Mouse (Mus musculus) midbrain, embryonic 12.5 days (tissue): ENCODE data around the gene Pdgfb. TPM values are rescaled to one million over a fixed set of nuclear protein-coding genes. Genes with fewer than 3 reads are reported as not detected.
A peak's percentile ranks its signal among the peaks of the same experiment; 100 is the strongest.

Source experiments
- ATAC-seq: fragments of 200-750 bp; cut with Nextera tagmentation; 2 replicates; pipeline ENCODE4 v1.8.0; 2017; ENCODE audit warnings: low read depth, moderate TSS enrichment, moderate library complexity; ENCODE audit not compliant: low FRiP score
- H3K27ac ChIP-seq: fragments of 300-500 bp; sonication (generic); replicated peaks from 2 replicates; pipeline ENCODE4 v1.5.1; 2016; ENCODE audit warnings: mild to moderate bottlenecking
- H3K27me3 ChIP-seq: fragments of 300-500 bp; sonication (generic); 2 replicates; pipeline ENCODE4 v1.6.1; 2016; ENCODE audit warnings: mild to moderate bottlenecking
- H3K36me3 ChIP-seq: fragments of 300-500 bp; sonication (generic); 2 replicates; pipeline ENCODE4 v1.6.1; 2016
- H3K4me1 ChIP-seq: fragments of 300-500 bp; sonication (generic); 2 replicates; pipeline ENCODE4 v1.6.1; 2016
- H3K4me2 ChIP-seq: fragments of 300-500 bp; sonication (generic); replicated peaks from 2 replicates; pipeline ENCODE4 v1.6.1; 2016; ENCODE audit warnings: mild to moderate bottlenecking, moderate library complexity
- H3K4me3 ChIP-seq: fragments of 300-500 bp; sonication (generic); 2 replicates; pipeline ENCODE4 v1.5.1; 2016; ENCODE audit warnings: mild to moderate bottlenecking
- H3K9ac ChIP-seq: fragments of 300-500 bp; sonication (generic); replicated peaks from 2 replicates; pipeline ENCODE4 v1.6.1; 2016; ENCODE audit warnings: mild to moderate bottlenecking, moderate library complexity
- H3K9me3 ChIP-seq: fragments of 300-500 bp; sonication (generic); 2 replicates; pipeline ENCODE4 v1.6.1; 2016; ENCODE audit warnings: mild to moderate bottlenecking
- WGBS: fragments of 180-500 bp; shearing (Covaris S2); methylation state at CpG from one replicate; pipeline ENCODE4 v1.1.7; 2016; 5-methylcytosine and 5-hydroxymethylcytosine counted together
- polyA plus RNA-seq: library from polyadenylated mRNA; unstranded; fragments of >200 nt; fragmentation: Nextera tagmentation; extraction: Ambion mirVana; gene quantifications from 2 replicates; pipeline ENCODE4 v1.2.1, GENCODE M21; 2016

The Pdgfb gene
- polyA plus RNA-seq, 1 experiment from 2014 or later, result 2.4 TPM

DNA sequence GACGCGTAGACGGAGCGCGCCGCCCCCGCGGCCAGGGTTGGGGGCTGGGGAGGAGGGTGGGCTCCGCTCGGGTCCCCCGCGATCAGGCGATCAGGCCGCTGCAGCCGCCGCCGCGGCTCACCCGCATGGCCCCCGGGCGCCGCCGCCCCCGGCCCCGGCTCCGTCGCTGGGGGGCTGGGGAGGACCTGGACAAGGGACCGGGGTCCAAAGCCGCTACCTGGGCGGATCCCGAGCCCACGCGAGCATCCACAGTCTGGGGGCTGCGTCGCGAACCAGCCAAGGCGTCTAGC is 801 bp downstream of the Pdgfb start:
- WGBS, result under 1% methylated on average over 31 of the region's 37 CpGs
- H3K4me2 ChIP-seq, result peak overlapping the region; percentile 74
- ATAC-seq, result no peak
- no peaks in the 10 kb centered on the region for H3K36me3 ChIP-seq
- peak overlapping the region; percentile 43 for H3K9ac ChIP-seq
- peaks cover 89% of the 10 kb centered on the region for H3K27me3 ChIP-seq
- H3K27ac ChIP-seq, result no peak overlapping the region
- no peaks in the 10 kb centered on the region for H3K9me3 ChIP-seq
- peak overlapping the region; percentile 49 for H3K4me3 ChIP-seq
- peaks cover 37% of the 10 kb centered on the region for H3K4me1 ChIP-seq

DNA sequence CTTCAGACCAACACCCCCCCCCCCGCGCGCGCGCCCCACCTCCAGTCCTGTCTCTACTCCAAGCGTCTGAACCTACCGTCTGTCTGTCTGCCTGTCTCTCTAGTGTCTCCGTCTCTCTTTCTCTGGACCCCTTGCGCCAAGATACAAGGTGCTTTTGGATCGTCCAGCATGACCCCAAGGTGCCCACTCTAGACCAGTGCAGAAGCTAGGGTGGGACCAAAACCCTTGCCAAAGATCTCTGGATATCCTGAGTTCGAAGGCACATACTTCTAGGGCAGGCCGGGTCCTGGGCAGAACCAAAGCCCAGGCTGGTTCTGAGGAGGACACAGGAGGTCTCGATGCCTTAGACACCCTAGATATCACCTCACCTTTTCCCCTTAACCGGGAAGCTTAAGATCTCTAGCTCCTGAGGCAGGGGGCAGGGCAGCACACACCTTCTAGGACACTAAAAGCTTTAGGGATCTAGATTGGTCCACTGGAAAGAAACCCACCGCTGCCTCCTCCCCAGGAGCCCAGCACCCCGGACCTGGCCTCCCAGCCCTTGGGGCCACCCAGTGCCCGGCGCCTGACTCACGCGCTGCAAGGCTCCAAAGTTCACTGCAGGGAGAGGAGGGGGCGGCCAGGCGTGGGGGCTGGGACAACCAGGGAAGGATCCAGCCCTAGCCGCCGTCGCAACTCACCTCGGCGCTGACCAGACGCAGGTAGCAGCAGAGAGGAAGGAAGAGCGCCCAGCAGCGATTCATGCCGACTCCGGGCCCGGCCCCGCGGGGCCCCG is 1.3 kb downstream of the Pdgfb start:
- ATAC-seq, result 0 out of 2 replicates have a peak, but pooled peaks have one; percentile 19
- H3K27ac ChIP-seq, result no peak overlapping the region
- peaks cover 37% of the 10 kb centered on the region for H3K4me1 ChIP-seq
- H3K27me3 ChIP-seq, result peaks cover 88% of the 10 kb centered on the region
- 4% methylated on average over 20 of the region's 36 CpGs for WGBS
- peak overlapping the region; percentile 49 for H3K4me3 ChIP-seq
- peak overlapping the region; percentile 50 for H3K9ac ChIP-seq
- H3K36me3 ChIP-seq, result no peaks in the 10 kb centered on the region
- peak overlapping the region; percentile 74 for H3K4me2 ChIP-seq
- no peaks in the 10 kb centered on the region for H3K9me3 ChIP-seq

DNA sequence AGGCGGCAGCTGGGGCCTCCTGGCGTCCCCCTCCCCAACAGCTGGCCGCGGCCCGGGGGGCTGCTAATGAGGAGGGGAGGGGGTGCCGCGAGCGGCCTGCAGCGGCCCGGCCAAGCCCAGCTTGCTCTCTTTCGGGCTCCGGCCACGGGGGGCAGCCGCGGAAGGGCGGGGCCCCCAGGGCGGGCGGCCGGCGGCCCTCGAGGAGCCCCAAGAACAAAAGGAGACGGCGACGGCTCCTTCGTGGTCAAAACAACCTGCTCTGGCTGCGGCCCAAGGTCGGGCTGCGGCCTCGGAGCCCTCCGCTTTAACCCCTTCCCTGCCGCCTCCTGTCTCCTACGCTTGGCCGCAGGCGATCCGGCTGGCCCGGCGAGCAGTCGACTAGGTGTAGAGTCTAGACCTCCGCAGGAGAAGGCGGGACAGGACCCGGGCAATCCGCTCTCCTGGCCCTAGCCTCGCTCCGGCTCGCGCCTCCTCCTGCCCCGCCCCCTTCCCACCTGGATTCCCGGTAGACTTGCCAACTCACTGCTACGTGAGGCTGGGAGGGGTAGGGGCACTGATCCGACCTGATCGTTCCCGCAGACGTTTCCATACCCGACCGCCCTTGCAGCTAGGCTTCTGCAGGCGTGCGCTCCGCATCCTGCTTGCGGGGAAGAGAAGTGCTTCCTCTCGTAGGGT is 2.1 kb downstream of the Pdgfb start:
- no peak overlapping the region for H3K27ac ChIP-seq
- H3K4me1 ChIP-seq, result peaks cover 37% of the 10 kb centered on the region
- H3K9ac ChIP-seq, result peak overlapping the region; percentile 50
- H3K4me2 ChIP-seq, result peak overlapping the region; percentile 74
- H3K4me3 ChIP-seq, result peak overlapping the region; percentile 49
- peak; percentile 58 for ATAC-seq
- under 1% methylated on average over 48 of the region's 60 CpGs for WGBS
- H3K9me3 ChIP-seq, result no peaks in the 10 kb centered on the region
- peaks cover 82% of the 10 kb centered on the region for H3K27me3 ChIP-seq
- H3K36me3 ChIP-seq, result no peaks in the 10 kb centered on the region

GRCm38 (mm10) chr15:80011778-80012526 is 2.8 kb downstream of the Pdgfb start:
- Histone ChIP-seq H3K4me2 (peak overlapping the region; percentile 74), H3K27me3 (peaks cover 76% of the 10 kb centered on the region), H3K9me3 (no peaks in the 10 kb centered on the region), H3K4me3 (peak overlapping the region; percentile 49), H3K4me1 (peaks cover 37% of the 10 kb centered on the region), H3K27ac (no peak overlapping the region), H3K9ac (peak overlapping the region; percentile 50), H3K36me3 (no peaks in the 10 kb centered on the region)
- WGBS, result 1% methylated on average over 43 of the region's 56 CpGs
- 0 out of 2 replicates have a peak, but pooled peaks have one; percentile 45 for ATAC-seq

GRCm38 (mm10) chr15:80011194-80011593 is 3.6 kb downstream of the Pdgfb start:
- Histone ChIP-seq H3K9me3 (no peaks in the 10 kb centered on the region), H3K27ac (no peak overlapping the region), H3K4me3 (no peak overlapping the region), H3K36me3 (no peaks in the 10 kb centered on the region), H3K4me2 (peak overlapping the region; percentile 74), H3K4me1 (peaks cover 37% of the 10 kb centered on the region), H3K9ac (no peak overlapping the region), H3K27me3 (peaks cover 73% of the 10 kb centered on the region)
- 44% methylated on average over 6 of the region's 6 CpGs for WGBS
- ATAC-seq, result no peak

- 0 out of 2 replicates have a peak overlapping the region, but pooled peaks have one; percentile 1 for H3K4me3 ChIP-seq
- no peaks in the 10 kb centered on the region for H3K9me3 ChIP-seq
- 36% methylated on average over 7 of the region's 7 CpGs for WGBS
- no peak overlapping the region for H3K27ac ChIP-seq
- H3K36me3 ChIP-seq, result no peaks in the 10 kb centered on the region
- no peak for ATAC-seq
- no peak overlapping the region for H3K9ac ChIP-seq
- H3K27me3 ChIP-seq, result peaks cover 71% of the 10 kb centered on the region
- no peak overlapping the region for H3K4me2 ChIP-seq
- H3K4me1 ChIP-seq, result peaks cover 45% of the 10 kb centered on the region
Observed at GRCm38 (mm10) chr15:80010182-80010558, 4.6 kb downstream of the Pdgfb start.

GRCm38 (mm10) chr15:80009421-80010181 is 5.2 kb downstream of the Pdgfb start:
- H3K27ac ChIP-seq, result no peak overlapping the region
- H3K4me3 ChIP-seq, result no peak overlapping the region
- no peak overlapping the region for H3K4me2 ChIP-seq
- H3K27me3 ChIP-seq, result peaks cover 69% of the 10 kb centered on the region
- ATAC-seq, result no peak
- no peak overlapping the region for H3K9ac ChIP-seq
- H3K36me3 ChIP-seq, result no peaks in the 10 kb centered on the region
- H3K4me1 ChIP-seq, result peaks cover 46% of the 10 kb centered on the region
- WGBS, result 49% methylated on average over 8 of the region's 12 CpGs
- H3K9me3 ChIP-seq, result no peaks in the 10 kb centered on the region

DNA sequence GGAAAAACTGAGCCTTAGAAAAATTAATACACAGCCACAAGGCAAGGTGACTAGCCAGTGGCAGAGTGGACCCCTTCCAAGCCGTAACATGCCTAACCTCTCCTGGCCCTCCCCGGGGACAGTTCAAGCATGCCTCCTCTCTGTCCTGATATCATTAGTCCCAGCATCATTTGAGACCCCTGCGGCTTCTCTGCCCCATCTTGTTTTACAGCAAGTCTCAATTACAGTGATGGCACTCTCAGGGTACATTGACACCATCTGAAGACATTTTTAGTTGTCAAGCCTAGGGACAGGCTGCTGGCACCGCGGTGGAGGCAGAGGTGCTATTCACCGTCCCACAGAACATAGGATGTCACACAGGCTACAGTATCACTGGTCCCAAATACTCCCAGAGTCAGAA is 6.3 kb downstream of the Pdgfb start:
- no peak overlapping the region for H3K4me3 ChIP-seq
- H3K36me3 ChIP-seq, result no peaks in the 10 kb centered on the region
- H3K4me2 ChIP-seq, result no peak overlapping the region
- 86% methylated on average over 6 of the region's 6 CpGs for WGBS
- no peaks in the 10 kb centered on the region for H3K9me3 ChIP-seq
- peaks cover 61% of the 10 kb centered on the region for H3K27me3 ChIP-seq
- no peak overlapping the region for H3K27ac ChIP-seq
- peaks cover 45% of the 10 kb centered on the region for H3K4me1 ChIP-seq
- ATAC-seq, result no peak
- no peak overlapping the region for H3K9ac ChIP-seq

DNA sequence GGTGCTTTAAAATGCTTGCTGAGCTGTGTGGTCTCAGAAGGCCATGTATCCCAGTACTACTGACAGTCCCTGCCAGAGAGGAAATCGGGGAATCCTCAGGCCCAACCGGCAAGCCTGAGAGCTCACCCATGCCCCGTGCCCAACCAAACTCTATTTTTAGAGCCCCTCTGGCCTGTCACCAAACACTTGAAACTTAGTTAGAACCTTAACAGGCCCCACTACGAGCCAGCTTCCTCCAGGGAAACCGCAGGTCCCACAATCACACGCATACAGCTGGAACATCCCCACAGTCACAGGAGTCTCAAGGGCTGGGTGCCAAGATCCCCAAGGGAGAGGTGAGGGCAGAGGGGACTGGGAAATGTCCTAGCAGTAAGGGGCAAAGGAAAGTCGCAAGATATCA is 8.6 kb downstream of the Pdgfb start:
- 88% methylated on average over 7 of the region's 7 CpGs for WGBS
- Histone ChIP-seq H3K4me1 (peaks cover 24% of the 10 kb centered on the region), H3K4me3 (no peak overlapping the region), H3K9ac (no peak overlapping the region), H3K9me3 (no peaks in the 10 kb centered on the region), H3K4me2 (no peak overlapping the region), H3K27ac (0 out of 2 replicates have a peak overlapping the region, but pooled peaks have one; percentile 15), H3K36me3 (no peaks in the 10 kb centered on the region), H3K27me3 (peaks cover 38% of the 10 kb centered on the region)
- no peak for ATAC-seq

DNA sequence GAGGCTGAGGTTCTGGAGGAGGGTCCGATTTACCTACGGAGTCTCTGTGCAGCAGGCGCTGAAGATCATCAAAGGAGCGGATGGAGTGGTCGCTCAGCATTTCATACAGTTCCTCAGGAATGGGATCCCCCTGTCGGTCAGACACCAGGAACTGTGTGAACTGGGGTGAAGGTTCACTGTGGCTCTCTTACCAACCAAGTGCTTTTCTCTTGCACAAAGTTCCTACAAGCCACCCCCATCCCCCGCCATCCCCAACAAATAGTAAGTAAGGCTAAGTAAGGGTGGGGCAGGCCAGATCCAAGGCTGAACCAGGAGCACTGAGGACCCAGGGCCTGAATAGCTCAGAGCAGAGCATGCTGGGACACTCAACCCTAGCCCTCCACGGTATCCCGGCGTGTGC is 9.3 kb downstream of the Pdgfb start:
- Histone ChIP-seq H3K4me1 (peaks cover 23% of the 10 kb centered on the region), H3K4me3 (no peak overlapping the region), H3K4me2 (no peak overlapping the region), H3K27ac (no peak overlapping the region), H3K27me3 (peaks cover 31% of the 10 kb centered on the region), H3K9me3 (no peaks in the 10 kb centered on the region), H3K9ac (no peak overlapping the region), H3K36me3 (no peaks in the 10 kb centered on the region)
- no peak for ATAC-seq
- WGBS, result 81% methylated on average over 10 of the region's 10 CpGs

DNA sequence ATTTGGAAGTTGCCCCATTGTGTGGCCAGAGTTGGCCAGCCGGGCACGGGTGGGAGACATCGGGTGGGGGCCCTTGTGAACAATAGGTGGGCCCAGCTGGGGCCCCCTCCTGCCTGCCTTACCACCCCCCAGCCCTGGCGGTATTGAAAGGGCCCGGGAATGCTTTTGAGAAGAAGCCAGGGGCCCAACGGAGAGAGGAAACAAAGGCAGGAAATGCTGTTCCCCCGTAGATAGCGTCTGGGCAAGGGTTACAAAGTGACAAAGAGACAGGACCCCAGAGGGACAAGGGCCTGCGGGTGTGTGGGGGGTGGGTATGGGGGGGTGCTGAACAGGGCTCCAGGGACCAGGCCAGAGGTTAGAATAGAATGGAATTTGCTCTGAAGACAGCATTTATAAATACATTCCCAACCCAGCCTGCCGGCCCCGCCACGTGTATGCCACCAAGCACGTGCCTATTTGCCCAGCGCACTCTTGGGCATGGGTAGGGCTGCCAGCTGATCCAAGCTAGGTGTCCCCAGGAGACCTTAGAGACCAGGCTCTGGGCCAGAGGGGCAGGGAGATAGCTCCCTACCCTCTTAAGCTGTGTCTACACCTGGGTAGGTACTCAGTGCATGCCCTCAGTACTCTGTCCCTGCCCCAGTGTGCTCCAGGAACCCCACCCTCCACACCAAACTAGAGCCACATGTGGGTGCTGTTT is 10.0 kb downstream of the Pdgfb start:
- H3K36me3 ChIP-seq, result no peaks in the 10 kb centered on the region
- H3K9me3 ChIP-seq, result no peaks in the 10 kb centered on the region
- no peak overlapping the region for H3K4me2 ChIP-seq
- peaks cover 23% of the 10 kb centered on the region for H3K4me1 ChIP-seq
- H3K9ac ChIP-seq, result no peak overlapping the region
- peaks cover 25% of the 10 kb centered on the region for H3K27me3 ChIP-seq
- WGBS, result 22% methylated on average over 14 of the region's 14 CpGs
- no peak; the same call in 1 of the 2 replicates for ATAC-seq
- no peak overlapping the region for H3K4me3 ChIP-seq
- H3K27ac ChIP-seq, result peak overlapping the region; percentile 40; the same call in 1 of the 2 replicates
